Mouse (Mus musculus) lung, embryonic 16.5 days (tissue): ENCODE data around the gene Zbtb33. TPM values are rescaled to one million over a fixed set of nuclear protein-coding genes. Genes with fewer than 3 reads are reported as not detected.
A peak's percentile ranks its signal among the peaks of the same experiment; 100 is the strongest.
"Not testable (repeated sequence)": the region's sequence is repeated elsewhere in the genome, so short reads cannot be mapped to it uniquely, and the experiment has no call there.

Experiments
- ATAC-seq: fragments of 200-750 bp; cut with Nextera tagmentation; 2 replicates; pipeline ENCODE4 v1.8.0; 2017; ENCODE audit warnings: low read depth, mild to moderate bottlenecking, moderate library complexity
- H3K27ac ChIP-seq: fragments of 300-500 bp; sonication (generic); 2 replicates; pipeline ENCODE4 v1.5.1; 2014; ENCODE audit warnings: mild to moderate bottlenecking, control low read depth, low read length
- H3K27me3 ChIP-seq: fragments of 300-500 bp; sonication (generic); 2 replicates; pipeline ENCODE4 v1.6.1; 2014; ENCODE audit warnings: low read depth, low read length, mixed read lengths; ENCODE audit not compliant: control insufficient read depth, insufficient read depth
- H3K36me3 ChIP-seq: fragments of 300-500 bp; sonication (generic); 2 replicates; pipeline ENCODE4 v1.6.1; 2014; ENCODE audit warnings: low read length; ENCODE audit not compliant: control insufficient read depth, insufficient read depth
- H3K4me1 ChIP-seq: fragments of 300-500 bp; sonication (generic); replicated peaks from 2 replicates; pipeline ENCODE4 v1.6.1; 2014; ENCODE audit warnings: low read length, mixed read lengths; ENCODE audit not compliant: control insufficient read depth, insufficient read depth
- H3K4me2 ChIP-seq: fragments of 300-500 bp; sonication (generic); 2 replicates; pipeline ENCODE4 v1.6.1; 2014; ENCODE audit warnings: low read depth, low read length, control low read depth
- H3K4me3 ChIP-seq: fragments of 300-500 bp; sonication (generic); 2 replicates; pipeline ENCODE4 v1.5.1; 2014; ENCODE audit warnings: mild to moderate bottlenecking, low read length, control low read depth
- H3K9ac ChIP-seq: fragments of 300-500 bp; sonication (generic); 2 replicates; pipeline ENCODE4 v1.6.1; 2014; ENCODE audit warnings: low read length, control low read depth
- H3K9me3 ChIP-seq: fragments of 300-500 bp; sonication (generic); 2 replicates; pipeline ENCODE4 v1.6.1; 2016; ENCODE audit warnings: low read length; ENCODE audit not compliant: control insufficient read depth
- WGBS: fragments of 180-500 bp; shearing (Covaris S2); extraction: QIAGEN DNeasy Blood & Tissue Kit; methylation state at CpG from one replicate; pipeline ENCODE4 v1.1.7; 2014; 5-methylcytosine and 5-hydroxymethylcytosine counted together
- polyA plus RNA-seq: library from polyadenylated mRNA; unstranded; fragments of >200 nt; fragmentation: Nextera tagmentation; extraction: Ambion mirVana; gene quantifications from 2 replicates; pipeline ENCODE4 v1.2.1, GENCODE M21; 2015

The Zbtb33 gene
- 2.7 and 3.6 TPM in 2 replicates for polyA plus RNA-seq

GRCm38 (mm10) chrX:38189552-38190457 is at the start of gene Zbtb33:
Zbtb33 (plus strand) TSS chrX:38189793.
- no peaks in the 10 kb centered on the region for H3K4me1 ChIP-seq
- 14% methylated on average over 69 of the region's 72 CpGs for WGBS
- H3K9ac ChIP-seq: peak within 1 kb of the TSS; percentile 87
- peak within 1 kb of the TSS; percentile 70 for H3K4me3 ChIP-seq
- peak within 1 kb of the TSS; percentile 65 for H3K4me2 ChIP-seq
- H3K27me3 ChIP-seq: no peaks in the 10 kb centered on the region
- peaks cover 2% of the 10 kb centered on the region; the same call in 1 of the 2 replicates for H3K36me3 ChIP-seq
- ATAC-seq: peak; percentile 97
- peak within 1 kb of the TSS; percentile 88 for H3K27ac ChIP-seq
- H3K9me3 ChIP-seq: no peaks in the 10 kb centered on the region

GRCm38 (mm10) chrX:38159097-38159496 is 30.5 kb upstream of the Zbtb33 start:
- ATAC-seq: no peak
- 79% methylated on average over 1 of the region's 1 CpGs for WGBS

GRCm38 (mm10) chrX:38165315-38165714 is 24.3 kb upstream of the Zbtb33 start:
- Histone ChIP-seq H3K9me3 (no peaks in the 10 kb centered on the region), H3K36me3 (no peaks in the 10 kb centered on the region), H3K4me2 (no peak overlapping the region), H3K27me3 (no peaks in the 10 kb centered on the region), H3K27ac (no peak overlapping the region), H3K9ac (no peak overlapping the region), H3K4me3 (no peak overlapping the region), H3K4me1 (no peaks in the 10 kb centered on the region)
- WGBS: 86% methylated on average over 3 of the region's 3 CpGs
- no peak for ATAC-seq

More at GRCm38 (mm10) chrX:38159097-38159496, 30.5 kb upstream of the Zbtb33 start:
- Histone ChIP-seq H3K27ac (no peak overlapping the region), H3K9ac (no peak overlapping the region), H3K9me3 (no peaks in the 10 kb centered on the region), H3K27me3 (no peaks in the 10 kb centered on the region), H3K4me1 (no peaks in the 10 kb centered on the region), H3K36me3 (no peaks in the 10 kb centered on the region), H3K4me3 (no peak overlapping the region), H3K4me2 (no peak overlapping the region)

- no peak overlapping the region for H3K27ac ChIP-seq
- no peak overlapping the region for H3K4me3 ChIP-seq
- no peak overlapping the region for H3K4me2 ChIP-seq
- no peak overlapping the region for H3K9ac ChIP-seq
- H3K4me1 ChIP-seq: no peaks in the 10 kb centered on the region
- no peak for ATAC-seq
- no peaks in the 10 kb centered on the region for H3K27me3 ChIP-seq
- 67% methylated on average over 9 of the region's 9 CpGs for WGBS
- no peaks in the 10 kb centered on the region for H3K36me3 ChIP-seq
- H3K9me3 ChIP-seq: no peaks in the 10 kb centered on the region
These were observed 23.5 kb upstream of the Zbtb33 start for GRCm38 (mm10) chrX:38166064-38166463.

DNA sequence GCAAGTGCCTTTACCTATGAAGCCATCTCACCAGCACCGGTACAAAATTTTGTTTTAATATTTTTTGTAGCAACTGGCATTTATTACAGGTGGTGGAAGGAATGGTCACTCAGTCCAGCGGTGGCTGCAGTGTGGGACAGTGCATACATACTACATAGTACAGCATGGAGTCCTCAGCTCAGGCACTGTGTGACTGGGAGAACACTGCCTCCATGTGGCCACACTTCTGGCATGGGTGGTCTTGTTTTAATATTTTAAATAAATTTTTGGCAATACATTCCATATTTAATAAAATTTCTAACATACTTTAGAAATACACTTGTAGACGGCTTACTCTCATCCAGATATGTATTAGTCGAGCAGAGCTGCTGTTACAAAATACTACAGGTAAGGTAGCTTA is 23.0 kb upstream of the Zbtb33 start:
- Histone ChIP-seq H3K27ac (no peak overlapping the region), H3K9ac (no peak overlapping the region), H3K4me2 (no peak overlapping the region), H3K27me3 (no peaks in the 10 kb centered on the region), H3K4me3 (no peak overlapping the region), H3K36me3 (no peaks in the 10 kb centered on the region), H3K9me3 (no peaks in the 10 kb centered on the region), H3K4me1 (no peaks in the 10 kb centered on the region)
- no peak for ATAC-seq
- 77% methylated on average over 4 of the region's 4 CpGs for WGBS

- H3K9me3 ChIP-seq, H3K27ac ChIP-seq, H3K4me1 ChIP-seq, H3K27me3 ChIP-seq, H3K36me3 ChIP-seq: not testable (repeated sequence)
- WGBS: 26% methylated on average over 19 of the region's 19 CpGs
- Histone ChIP-seq H3K9ac (peak overlapping the region; percentile 45; the same call in 1 of the 2 replicates), H3K4me3 (peak overlapping the region; percentile 31), H3K4me2 (peak overlapping the region; percentile 69)
- ATAC-seq: peak; percentile 79
These were observed 9.7 kb upstream of the Zbtb33 start for GRCm38 (mm10) chrX:38179891-38180310.

DNA sequence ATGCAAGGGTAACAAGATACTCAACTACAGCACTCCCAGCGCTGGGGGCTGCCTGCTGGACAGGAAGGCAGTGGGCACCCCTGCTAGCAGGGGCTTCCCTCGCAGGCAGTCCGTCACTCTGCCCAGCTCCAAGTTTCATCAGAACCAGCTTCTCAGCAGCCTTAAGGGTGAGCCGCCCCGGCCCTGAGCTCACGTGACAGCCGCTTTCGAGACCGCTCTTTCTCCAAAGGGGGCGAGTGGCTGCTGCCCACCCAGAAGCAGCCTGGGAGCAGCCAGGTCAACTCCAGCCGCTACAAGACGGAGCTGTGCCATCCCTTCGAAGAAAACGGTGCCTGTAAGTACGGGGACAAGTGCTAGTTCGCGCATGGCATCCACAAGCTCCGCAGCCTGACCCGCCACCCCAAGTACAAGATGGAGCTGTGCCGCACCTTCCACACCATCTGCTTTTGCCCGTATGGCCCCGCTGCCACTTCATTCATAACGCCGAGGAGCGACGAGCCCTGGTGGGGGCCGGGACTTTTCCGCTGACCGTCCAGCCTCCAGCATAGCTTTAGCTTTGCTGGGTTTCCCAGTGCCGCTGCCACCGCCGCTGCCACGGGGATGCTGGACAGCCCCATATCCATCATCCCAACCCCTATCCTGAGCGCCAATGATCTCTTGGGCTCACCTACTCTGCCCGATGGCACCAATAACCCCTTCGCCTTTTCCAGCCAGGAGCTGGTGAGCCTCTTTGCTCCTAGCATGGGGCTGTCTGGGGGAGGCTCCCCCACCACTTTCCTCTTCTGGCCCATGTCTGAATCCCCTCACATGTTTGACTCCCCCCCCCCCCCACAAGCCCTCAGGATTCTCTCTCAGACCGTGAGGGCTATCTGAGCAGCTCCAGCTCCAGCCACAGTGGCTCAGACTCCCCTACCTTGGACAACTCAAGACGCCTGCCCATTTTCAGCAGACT is 8.7 kb upstream of the Zbtb33 start:
- peak; percentile 65 for ATAC-seq
- 19% methylated on average over 38 of the region's 38 CpGs for WGBS
- H3K9ac ChIP-seq: peak overlapping the region; percentile 54
- H3K27me3 ChIP-seq: no peaks in the 10 kb centered on the region
- no peaks in the 10 kb centered on the region for H3K9me3 ChIP-seq
- no peaks in the 10 kb centered on the region for H3K36me3 ChIP-seq
- H3K4me3 ChIP-seq: peak overlapping the region; percentile 47
- H3K4me1 ChIP-seq: no peaks in the 10 kb centered on the region
- peak overlapping the region; percentile 69 for H3K4me2 ChIP-seq
- H3K27ac ChIP-seq: peak overlapping the region; percentile 47; the same call in 1 of the 2 replicates

GRCm38 (mm10) chrX:38181608-38182258 is 7.9 kb upstream of the Zbtb33 start:
- Histone ChIP-seq H3K4me1 (no peaks in the 10 kb centered on the region), H3K4me2 (peak overlapping the region; percentile 69), H3K9ac (no peak overlapping the region), H3K27ac (no peak overlapping the region), H3K36me3 (no peaks in the 10 kb centered on the region), H3K4me3 (peak overlapping the region; percentile 47), H3K9me3 (no peaks in the 10 kb centered on the region), H3K27me3 (no peaks in the 10 kb centered on the region)
- WGBS: 14% methylated on average over 9 of the region's 15 CpGs
- ATAC-seq: peak; percentile 68
